Mouse (Mus musculus) WW6 (cell line): ENCODE data around the gene Ccpg1os.

Source experiments
- DNase-seq: peaks from one replicate; pipeline ENCODE4 v3.0.0-alpha.2; 2013; ENCODE audit warnings: low read depth, low spot score

The Ccpg1os gene

GRCm38 (mm10) chr9:72983066-72983465, 2.1 kb downstream of the Ccpg1os start:
- no peak for DNase-seq

GRCm38 (mm10) chr9:72975242-72975641, 9.9 kb downstream of the Ccpg1os start:
- no peak for DNase-seq

GRCm38 (mm10) chr9:72974734-72975133, 10.4 kb downstream of the Ccpg1os start:
- DNase-seq = no peak

- no peak for DNase-seq
These were observed 12.2 kb downstream of the Ccpg1os start for GRCm38 (mm10) chr9:72972984-72973383.

- DNase-seq = no peak
These were observed 12.7 kb downstream of the Ccpg1os start for GRCm38 (mm10) chr9:72972435-72972834.

- peak; percentile 61 for DNase-seq
These were observed 15.3 kb downstream of the Ccpg1os start for GRCm38 (mm10) chr9:72969874-72970273.

- DNase-seq = no peak
These were observed 16.7 kb downstream of the Ccpg1os start for GRCm38 (mm10) chr9:72968349-72969061.

GRCm38 (mm10) chr9:72961959-72962358, 23.2 kb downstream of the Ccpg1os start:
- DNase-seq = no peak

GRCm38 (mm10) chr9:72961346-72961745, 23.8 kb downstream of the Ccpg1os start:
- DNase-seq = no peak

- DNase-seq = peak; percentile 61
These were observed 26.4 kb downstream of the Ccpg1os start, which contains the start of the genes Dyx1c1 and Gm44503 for GRCm38 (mm10) chr9:72958521-72959450. TSS of gene Dyx1c1 (plus strand) at chr9:72958785. TSS of gene Gm44503 (plus strand) at chr9:72958852.

GRCm38 (mm10) chr9:72955546-72955945, 29.6 kb downstream of the Ccpg1os start:
- no peak for DNase-seq

GRCm38 (mm10) chr9:72954746-72955145, 30.4 kb downstream of the Ccpg1os start:
- no peak for DNase-seq

- DNase-seq = no peak
These were observed 35.6 kb downstream of the Ccpg1os start for GRCm38 (mm10) chr9:72949572-72949971.

- DNase-seq = no peak
These were observed 38.2 kb downstream of the Ccpg1os start for GRCm38 (mm10) chr9:72947010-72947409.

GRCm38 (mm10) chr9:72944286-72944685, 40.9 kb downstream of the Ccpg1os start:
- DNase-seq = no peak

- no peak for DNase-seq
These were observed 41.8 kb downstream of the Ccpg1os start for GRCm38 (mm10) chr9:72943424-72943823.

- DNase-seq = no peak
These were observed 48.9 kb downstream of the Ccpg1os start for GRCm38 (mm10) chr9:72936301-72936700.

GRCm38 (mm10) chr9:72935309-72935708, 49.9 kb downstream of the Ccpg1os start:
- DNase-seq = no peak

- no peak for DNase-seq
These were observed 53.9 kb downstream of the Ccpg1os start for GRCm38 (mm10) chr9:72931166-72931790.
